Mouse (Mus musculus) hindlimb bud, embryonic 11.5 days (tissue): ENCODE measurements around the gene Ylpm1.

Experiments used
- DNase-seq: peaks from one replicate; pipeline ENCODE4 v3.0.0-alpha.2; 2012; ENCODE audit warnings: low read depth, low spot score; ENCODE audit errors: extremely low spot score

Ylpm1 gene

GRCm38 (mm10) chr12:85007021-85007420, 10.9 kb downstream of the Ylpm1 start:
- DNase-seq = no peak

- no peak for DNase-seq
Measured at GRCm38 (mm10) chr12:85009776-85010175, 13.7 kb downstream of the Ylpm1 start.

GRCm38 (mm10) chr12:85010541-85010940, 14.4 kb downstream of the Ylpm1 start:
- DNase-seq = no peak

- DNase-seq = no peak
Measured at GRCm38 (mm10) chr12:85012185-85012584, 16.1 kb downstream of the Ylpm1 start.

- no peak for DNase-seq
Measured at GRCm38 (mm10) chr12:85022071-85022470, 25.9 kb downstream of the Ylpm1 start.

- no peak for DNase-seq
Measured at GRCm38 (mm10) chr12:85032710-85033109, 36.6 kb downstream of the Ylpm1 start.

- DNase-seq = no peak
Measured at GRCm38 (mm10) chr12:85051218-85051617, 55.1 kb downstream of the Ylpm1 start.

GRCm38 (mm10) chr12:85071043-85071442, 74.9 kb downstream of the Ylpm1 start:
- no peak for DNase-seq

GRCm38 (mm10) chr12:85077100-85077499, 81.0 kb downstream of the Ylpm1 start:
- no peak for DNase-seq

GRCm38 (mm10) chr12:85084257-85084656, 88.1 kb downstream of the Ylpm1 start:
- DNase-seq = no peak

GRCm38 (mm10) chr12:85084941-85085340, 88.8 kb downstream of the Ylpm1 start:
- no peak for DNase-seq

GRCm38 (mm10) chr12:85087845-85088244, 91.7 kb downstream of the Ylpm1 start:
- DNase-seq = no peak

- DNase-seq = no peak
Measured at GRCm38 (mm10) chr12:85091190-85091589, 95.1 kb downstream of the Ylpm1 start.

GRCm38 (mm10) chr12:85092214-85092613, 96.1 kb downstream of the Ylpm1 start:
- DNase-seq = no peak

- no peak for DNase-seq
Measured at GRCm38 (mm10) chr12:85094010-85094409, 97.9 kb downstream of the Ylpm1 start.

GRCm38 (mm10) chr12:85094706-85095105, 98.6 kb downstream of the Ylpm1 start:
- DNase-seq = no peak

GRCm38 (mm10) chr12:85095146-85095545, 99.0 kb downstream of the Ylpm1 start:
- DNase-seq = no peak

- DNase-seq = no peak
Measured at GRCm38 (mm10) chr12:85095859-85096258, 99.7 kb downstream of the Ylpm1 start.

GRCm38 (mm10) chr12:85101001-85101400, 104.9 kb downstream of the Ylpm1 start:
- DNase-seq = no peak

GRCm38 (mm10) chr12:85101521-85102106, 105.5 kb downstream of the Ylpm1 start:
- no peak for DNase-seq

GRCm38 (mm10) chr12:85103096-85103495, 107.0 kb downstream of the Ylpm1 start:
- DNase-seq = no peak

GRCm38 (mm10) chr12:85104789-85105188, 108.7 kb downstream of the Ylpm1 start:
- no peak for DNase-seq

GRCm38 (mm10) chr12:85106292-85106691, 110.2 kb downstream of the Ylpm1 start:
- no peak for DNase-seq
